Mouse (Mus musculus) MEL (cell line): ENCODE measurements at regions not wholly inside any gene's neighbourhood (a gene's known extent, or its start where the extent isn't known, plus 50 kb on each side); places are given as distances from the start of the nearest gene placed in this dataset.

Experiments
- DNase-seq: peaks from one replicate; pipeline ENCODE4 v3.0.0; 2011; ENCODE audit warnings: low read depth, low spot score
- H3K27ac ChIP-seq: 2 replicates; pipeline ENCODE4 v1.5.1; 2012; ENCODE audit warnings: low read depth, mild to moderate bottlenecking, control low read depth, low read length, moderate library complexity; ENCODE audit not compliant: control insufficient read depth
- H3K27me3 ChIP-seq, 2 experiments: fragments of 150-350 bp in 1 of 2; sonication (generic) in 1 of 2; 2 replicates each; pipeline ENCODE4 v1.6.1; 2012; ENCODE audit warnings: low read length in 2 of 2, mild to moderate bottlenecking in 2 of 2, improper control_type of control experiment in 1 of 2, moderate library complexity in 1 of 2; ENCODE audit not compliant: insufficient read depth in 2 of 2, control insufficient read depth in 1 of 2
- H3K36me3 ChIP-seq, 2 experiments: 2 replicates each; pipeline ENCODE4 v1.6.1; 2012 to 2014; ENCODE audit warnings: low read length in 2 of 2, improper control_type of control experiment in 1 of 2, inconsistent platforms in 1 of 2, mild to moderate bottlenecking in 1 of 2; ENCODE audit not compliant: insufficient read depth in 2 of 2, control insufficient read depth in 1 of 2
- H3K4me1 ChIP-seq, 2 experiments: fragments of 150-350 bp in 1 of 2; sonication (generic) in 1 of 2; 2 replicates each; pipeline ENCODE4 v1.6.1; 2012; ENCODE audit warnings: low read length in 2 of 2, improper control_type of control experiment in 1 of 2, mild to moderate bottlenecking in 1 of 2; ENCODE audit not compliant: insufficient read depth in 2 of 2, control insufficient read depth in 1 of 2
- H3K4me3 ChIP-seq, 2 experiments: fragments of 150-350 bp in 1 of 2; sonication (generic) in 1 of 2; 2 replicates each; pipeline ENCODE4 v1.5.1; 2012; ENCODE audit warnings: low read depth in 2 of 2, low read length in 2 of 2, mild to moderate bottlenecking in 2 of 2, moderate library complexity in 2 of 2, control low read depth in 1 of 2, improper control_type of control experiment in 1 of 2; ENCODE audit not compliant: control insufficient read depth in 1 of 2, insufficient read depth in 1 of 2
- H3K79me2 ChIP-seq: 2 replicates; pipeline ENCODE4 v1.6.1; 2012; ENCODE audit warnings: mild to moderate bottlenecking, low read length, moderate library complexity; ENCODE audit not compliant: control insufficient read depth, poor library complexity, insufficient read depth
- H3K9ac ChIP-seq: 2 replicates; pipeline ENCODE4 v1.6.1; 2012; ENCODE audit warnings: low read depth, mild to moderate bottlenecking, control low read depth, low read length, moderate library complexity; ENCODE audit not compliant: control insufficient read depth, poor library complexity, severe bottlenecking
- H3K9me3 ChIP-seq: fragments of 150-350 bp; sonication (generic); replicated peaks from 2 replicates; pipeline ENCODE4 v1.6.1; 2012; ENCODE audit warnings: mild to moderate bottlenecking, low read length, improper control_type of control experiment, moderate library complexity; ENCODE audit not compliant: insufficient read depth
- CHD1 ChIP-seq: IDR thresholded peaks from 2 replicates; pipeline ENCODE4 v1.6.1; 2012; ENCODE audit warnings: low read depth, mild to moderate bottlenecking, inconsistent platforms, low read length, improper control_type of control experiment
- E2F4 ChIP-seq: IDR thresholded peaks from 2 replicates; pipeline ENCODE4 v1.6.1; 2011; ENCODE audit warnings: low read depth, low read length, improper control_type of control experiment, borderline replicate concordance
- ELF1 ChIP-seq: IDR thresholded peaks from 2 replicates; pipeline ENCODE4 v1.6.1; 2014; ENCODE audit warnings: low read depth, mild to moderate bottlenecking, inconsistent platforms, low read length, improper control_type of control experiment, moderate library complexity
- EP300 ChIP-seq, 2 experiments: IDR thresholded peaks; 2 replicates each; pipeline ENCODE4 v1.6.1; 2011; ENCODE audit warnings: improper control_type of control experiment in 2 of 2, low read length in 2 of 2, low read depth in 1 of 2, mild to moderate bottlenecking in 1 of 2
- HCFC1 ChIP-seq: IDR thresholded peaks from 2 replicates; pipeline ENCODE4 v1.6.1; 2012; ENCODE audit warnings: low read depth, mild to moderate bottlenecking, inconsistent platforms, low read length, improper control_type of control experiment, moderate library complexity
- JUND ChIP-seq: IDR thresholded peaks from 2 replicates; pipeline ENCODE4 v1.6.1; 2011; ENCODE audit warnings: low read depth, mild to moderate bottlenecking, improper control_type of control experiment, low read length
- MAFK ChIP-seq: IDR thresholded peaks from 2 replicates; pipeline ENCODE4 v1.6.1; 2011; ENCODE audit warnings: low read depth, mild to moderate bottlenecking, low read length, improper control_type of control experiment, borderline replicate concordance
- MAX ChIP-seq: IDR thresholded peaks from 2 replicates; pipeline ENCODE4 v1.6.1; 2011; ENCODE audit warnings: low read length, improper control_type of control experiment
- MAZ ChIP-seq: IDR thresholded peaks from 2 replicates; pipeline ENCODE4 v1.6.1; 2012; ENCODE audit warnings: low read depth, mild to moderate bottlenecking, inconsistent platforms, low read length, improper control_type of control experiment
- MEF2A ChIP-seq: IDR thresholded peaks from 2 replicates; pipeline ENCODE4 v1.6.1; 2014; ENCODE audit warnings: low read depth, mild to moderate bottlenecking, inconsistent platforms, low read length, improper control_type of control experiment; ENCODE audit not compliant: poor library complexity, insufficient replicate concordance, severe bottlenecking; ENCODE audit errors: extremely low read depth
- MXI1 ChIP-seq: IDR thresholded peaks from 2 replicates; pipeline ENCODE4 v1.6.1; 2011; ENCODE audit warnings: mild to moderate bottlenecking, low read depth, low read length, improper control_type of control experiment
- MYB ChIP-seq: IDR thresholded peaks from 2 replicates; pipeline ENCODE4 v1.6.1; 2011; ENCODE audit warnings: mild to moderate bottlenecking, low read depth, low read length, improper control_type of control experiment
- MYC ChIP-seq: IDR thresholded peaks from 2 replicates; pipeline ENCODE4 v1.6.1; 2011; ENCODE audit warnings: low read depth, mild to moderate bottlenecking, low read length, improper control_type of control experiment, moderate library complexity
- NELFE ChIP-seq: IDR thresholded peaks from 2 replicates; pipeline ENCODE4 v1.6.1; 2011; ENCODE audit warnings: low read depth, low read length, improper control_type of control experiment
- NRF1 ChIP-seq: IDR thresholded peaks from 2 replicates; pipeline ENCODE4 v1.6.1; 2014; ENCODE audit warnings: low read depth, mild to moderate bottlenecking, inconsistent platforms, low read length, improper control_type of control experiment, moderate library complexity; ENCODE audit not compliant: poor library complexity, insufficient read depth, severe bottlenecking
- TAL1 ChIP-seq: IDR thresholded peaks from 2 replicates; pipeline ENCODE4 v1.6.1; 2012; ENCODE audit warnings: mild to moderate bottlenecking, inconsistent platforms, low read length, moderate library complexity, mixed read lengths
- UBTF ChIP-seq: IDR thresholded peaks from 2 replicates; pipeline ENCODE4 v1.6.1; 2012; ENCODE audit warnings: low read depth, mild to moderate bottlenecking, inconsistent platforms, low read length, improper control_type of control experiment, moderate library complexity, borderline replicate concordance; ENCODE audit not compliant: insufficient read depth
- ZC3H11A ChIP-seq: IDR thresholded peaks from 2 replicates; pipeline ENCODE4 v1.6.1; 2012; ENCODE audit warnings: low read depth, mild to moderate bottlenecking, inconsistent platforms, low read length, improper control_type of control experiment
- ZMIZ1 ChIP-seq: IDR thresholded peaks from 2 replicates; pipeline ENCODE4 v1.6.1; 2012; ENCODE audit warnings: low read depth, mild to moderate bottlenecking, inconsistent platforms, low read length, improper control_type of control experiment, moderate library complexity
- ZNF384 ChIP-seq: IDR thresholded peaks from 2 replicates; pipeline ENCODE4 v1.6.1; 2012; ENCODE audit warnings: low read depth, mild to moderate bottlenecking, inconsistent platforms, low read length, improper control_type of control experiment

DNA sequence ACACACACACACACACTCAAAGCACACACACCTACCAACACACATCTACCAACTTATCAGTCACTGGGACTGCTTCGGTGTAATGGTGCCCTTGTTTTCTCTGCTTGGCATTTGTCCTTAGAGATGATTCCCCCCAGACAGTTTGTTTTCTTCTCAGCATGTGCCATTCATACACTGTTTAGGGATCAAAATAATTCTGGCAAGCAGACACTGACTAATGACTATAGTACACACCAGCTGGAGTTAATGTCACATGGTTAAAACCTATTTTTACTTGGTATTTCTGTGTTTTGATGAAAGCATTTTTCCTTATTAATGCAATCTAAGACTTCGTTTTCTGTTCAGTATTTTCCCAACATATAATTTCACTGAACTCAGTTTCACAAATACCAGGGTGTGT, 454.1 kb downstream of the Plod2 start:
- TF ChIP-seq NRF1, result no peak
- no peak for TF ChIP-seq TAL1
- TF ChIP-seq E2F4, result no peak
- TF ChIP-seq MYC, result no peak
- no peak for TF ChIP-seq EP300 (IDR thresholded peaks at IDR 0.05; ENCODE audit: low read depth in 1 of 2, low read length in 2 of 2)
- no peak for TF ChIP-seq UBTF
- no peak for TF ChIP-seq HCFC1
- no peak for TF ChIP-seq MYB
- no peak for TF ChIP-seq MAFK
- TF ChIP-seq MAX, result no peak
- Histone ChIP-seq H3K36me3 (no peaks in the 10 kb centered on the region), H3K27ac (no peak overlapping the region)

DNA sequence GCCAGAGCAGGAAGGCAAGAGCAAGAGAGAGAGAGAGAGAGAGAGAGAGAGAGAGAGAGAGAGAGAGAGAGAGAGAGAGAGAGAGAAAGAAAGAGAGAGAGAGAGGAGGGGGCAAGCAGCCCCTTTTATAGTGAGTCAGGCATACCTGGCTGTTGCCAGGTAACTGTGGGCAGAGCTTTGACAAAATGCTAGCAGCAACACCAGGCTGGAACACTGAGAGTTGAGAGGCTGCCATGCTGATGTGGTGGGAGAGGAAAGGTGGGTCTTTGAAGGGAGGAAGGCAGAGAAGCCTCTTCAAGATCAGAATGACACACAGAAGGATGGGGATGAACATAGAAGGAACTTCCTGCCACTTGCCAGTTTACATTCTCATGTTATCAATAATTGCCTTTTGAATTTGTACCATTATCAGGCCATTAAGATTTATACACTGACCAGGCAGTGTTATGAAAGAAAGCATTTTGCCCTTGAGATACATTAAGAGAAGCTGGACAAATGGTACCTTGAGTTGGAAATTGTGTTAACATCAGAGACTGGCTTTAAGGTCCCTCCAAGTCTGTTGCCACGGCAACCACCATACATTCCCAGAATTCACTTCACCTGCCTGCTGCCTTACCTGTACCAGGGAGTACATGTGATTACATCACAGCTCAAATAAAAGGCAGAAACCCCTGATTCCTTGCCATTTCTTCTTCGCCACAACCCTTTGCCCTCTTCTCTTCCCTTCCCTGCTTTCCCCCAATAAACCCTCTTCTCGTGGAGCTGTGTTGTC, 463.3 kb downstream of the Plod2 start:
- no peak for TF ChIP-seq CHD1
- no peak for TF ChIP-seq HCFC1
- no peak for TF ChIP-seq MYC
- TF ChIP-seq ZNF384, result no peak
- no peak for TF ChIP-seq EP300 (IDR thresholded peaks at IDR 0.05; ENCODE audit: low read depth in 1 of 2, low read length in 2 of 2)
- TF ChIP-seq ZMIZ1, result no peak
- no peak for TF ChIP-seq TAL1
- TF ChIP-seq MAZ, result no peak
- no peak for TF ChIP-seq ELF1
- no peak for TF ChIP-seq MXI1
- no peak for TF ChIP-seq NELFE
- TF ChIP-seq ZC3H11A, result no peak
- no peak for TF ChIP-seq E2F4
- no peak for TF ChIP-seq MEF2A
- TF ChIP-seq MAFK, result no peak
- no peak for TF ChIP-seq JUND
- Histone ChIP-seq H3K79me2 (no peaks in the 10 kb centered on the region), H3K27me3 (no peaks in the 10 kb centered on the region), H3K9ac (no peak overlapping the region), H3K27ac (no peak overlapping the region), H3K36me3 (no peaks in the 10 kb centered on the region), H3K4me1 (no peaks in the 10 kb centered on the region), H3K9me3 (no peaks in the 10 kb centered on the region), H3K4me3 (no peak overlapping the region)
- no peak for DNase-seq

More for the DNA sequence above, 454.1 kb downstream of the Plod2 start:
- DNase-seq, result no peak
- no peaks in the 10 kb centered on the region for H3K27me3 ChIP-seq
- H3K9me3 ChIP-seq, result no peaks in the 10 kb centered on the region
- H3K4me3 ChIP-seq, result no peak overlapping the region
- H3K79me2 ChIP-seq, result no peaks in the 10 kb centered on the region
- H3K9ac ChIP-seq, result no peak overlapping the region
- no peaks in the 10 kb centered on the region for H3K4me1 ChIP-seq
